Mouse (Mus musculus): ENCODE measurements around the gene Klf1.
A peak's percentile ranks its signal among the peaks of the same experiment; 100 is the strongest.
"Not testable (repeated sequence)": the region's sequence is repeated elsewhere in the genome, so short reads cannot be mapped to it uniquely, and the experiment has no call there.

Gene Klf1

GRCm38 (mm10) chr8:84904351-84904750 lies 2.6 kb downstream of the Klf1 start:
- ATAC-seq (ENCODE audit: insufficient number of reproducible peaks, low FRiP score, low TSS enrichment), result no peak

- no peak for ATAC-seq (ENCODE audit: insufficient number of reproducible peaks, low FRiP score, low TSS enrichment)
Observed at GRCm38 (mm10) chr8:84907037-84907436, 5.3 kb downstream of the Klf1 start.

- no peak for ATAC-seq (ENCODE audit: insufficient number of reproducible peaks, low FRiP score, low TSS enrichment)
Observed at GRCm38 (mm10) chr8:84907493-84907892, 5.8 kb downstream of the Klf1 start.

GRCm38 (mm10) chr8:84907979-84908378 lies 6.3 kb downstream of the Klf1 start:
- ATAC-seq (ENCODE audit: insufficient number of reproducible peaks, low FRiP score, low TSS enrichment), result not testable (repeated sequence)

GRCm38 (mm10) chr8:84908421-84909161 lies 6.9 kb downstream of the Klf1 start, which contains the start of gene Dnase2a:
TSS of gene Dnase2a (plus strand) at chr8:84908560.
- no peak for ATAC-seq (ENCODE audit: insufficient number of reproducible peaks, low FRiP score, low TSS enrichment)

- ATAC-seq (ENCODE audit: insufficient number of reproducible peaks, low FRiP score, low TSS enrichment), result no peak
Observed at GRCm38 (mm10) chr8:84909162-84909767, 7.5 kb downstream of the Klf1 start.

GRCm38 (mm10) chr8:84909949-84910348 lies 8.2 kb downstream of the Klf1 start:
- ATAC-seq (ENCODE audit: insufficient number of reproducible peaks, low FRiP score, low TSS enrichment), result no peak

GRCm38 (mm10) chr8:84910551-84910950 lies 8.8 kb downstream of the Klf1 start:
- peak; percentile 24; the same call in 1 of the 2 replicates for ATAC-seq (ENCODE audit: insufficient number of reproducible peaks, low FRiP score, low TSS enrichment)

GRCm38 (mm10) chr8:84911854-84912253 lies 10.1 kb downstream of the Klf1 start:
- ATAC-seq (ENCODE audit: insufficient number of reproducible peaks, low FRiP score, low TSS enrichment), result no peak

- no peak for ATAC-seq (ENCODE audit: insufficient number of reproducible peaks, low FRiP score, low TSS enrichment)
Observed at GRCm38 (mm10) chr8:84912391-84912790, 10.7 kb downstream of the Klf1 start.

- peak; percentile 65; the same call in 1 of the 2 replicates for ATAC-seq (ENCODE audit: insufficient number of reproducible peaks, low FRiP score, low TSS enrichment)
Observed at GRCm38 (mm10) chr8:84912895-84913501, 11.3 kb downstream of the Klf1 start.

GRCm38 (mm10) chr8:84913502-84913900 lies 11.8 kb downstream of the Klf1 start:
- ATAC-seq (ENCODE audit: insufficient number of reproducible peaks, low FRiP score, low TSS enrichment), result no peak

GRCm38 (mm10) chr8:84913960-84914359 lies 12.2 kb downstream of the Klf1 start:
- no peak for ATAC-seq (ENCODE audit: insufficient number of reproducible peaks, low FRiP score, low TSS enrichment)

- ATAC-seq (ENCODE audit: insufficient number of reproducible peaks, low FRiP score, low TSS enrichment), result no peak
Observed at GRCm38 (mm10) chr8:84915269-84915668, 13.5 kb downstream of the Klf1 start.

GRCm38 (mm10) chr8:84917781-84918180 lies 16.1 kb downstream of the Klf1 start:
- ATAC-seq (ENCODE audit: insufficient number of reproducible peaks, low FRiP score, low TSS enrichment), result no peak

GRCm38 (mm10) chr8:84918646-84919045 lies 16.9 kb downstream of the Klf1 start:
- ATAC-seq (ENCODE audit: insufficient number of reproducible peaks, low FRiP score, low TSS enrichment), result no peak

- no peak for ATAC-seq (ENCODE audit: insufficient number of reproducible peaks, low FRiP score, low TSS enrichment)
Observed at GRCm38 (mm10) chr8:84921596-84921995, 19.9 kb downstream of the Klf1 start.

- ATAC-seq (ENCODE audit: insufficient number of reproducible peaks, low FRiP score, low TSS enrichment), result no peak
Observed at GRCm38 (mm10) chr8:84925557-84925956, 23.8 kb downstream of the Klf1 start.

GRCm38 (mm10) chr8:84927513-84927912 lies 25.8 kb downstream of the Klf1 start:
- ATAC-seq (ENCODE audit: insufficient number of reproducible peaks, low FRiP score, low TSS enrichment), result no peak

- peak; percentile 80 for ATAC-seq (ENCODE audit: insufficient number of reproducible peaks, low FRiP score, low TSS enrichment)
Observed at GRCm38 (mm10) chr8:84928456-84929306, 27.0 kb downstream of the Klf1 start.

- ATAC-seq (ENCODE audit: insufficient number of reproducible peaks, low FRiP score, low TSS enrichment), result no peak
Observed at GRCm38 (mm10) chr8:84930582-84930981, 28.9 kb downstream of the Klf1 start.
